Mouse (Mus musculus): ENCODE data around the gene Rab20. TPM values are rescaled to one million over a fixed set of nuclear protein-coding genes. Genes with fewer than 3 reads are reported as not detected.
"Not testable (repeated sequence)": the region's sequence is repeated elsewhere in the genome, so short reads cannot be mapped to it uniquely, and the experiment has no call there.

Rab20 gene
- polyA plus RNA-seq, 1 experiment = 17.1 TPM

DNA sequence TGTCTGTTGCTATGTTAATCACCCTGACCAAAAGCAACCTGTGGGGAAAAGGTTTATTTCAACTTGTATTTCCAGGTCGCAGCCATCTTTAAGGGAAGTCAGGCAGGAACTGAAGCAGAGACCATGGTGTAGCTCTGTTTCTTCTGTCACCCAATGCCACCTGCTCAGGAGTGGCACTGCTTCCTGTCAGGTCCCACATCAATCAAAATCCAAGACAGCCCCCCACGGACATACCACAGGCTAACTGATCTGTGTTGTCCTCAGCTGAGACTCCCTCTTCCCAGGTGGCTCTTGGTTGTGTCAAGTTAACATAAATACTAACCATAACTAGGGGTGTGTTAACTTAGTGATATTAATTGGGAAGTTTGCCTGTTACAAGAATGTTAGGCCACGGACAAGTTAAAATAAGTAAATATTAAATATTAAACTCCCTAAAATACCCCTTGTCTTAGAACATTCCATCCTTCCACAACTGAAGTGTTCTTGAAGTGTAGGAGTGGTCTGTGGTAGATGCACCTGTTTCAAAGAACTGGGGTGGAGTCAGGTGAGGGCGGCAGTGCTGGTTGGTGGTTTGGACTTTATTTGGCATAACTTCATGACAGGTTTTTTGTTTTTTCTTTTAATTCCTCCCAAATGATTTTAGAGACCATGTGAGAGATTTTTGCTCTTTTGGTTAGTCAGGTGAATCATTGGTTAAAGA, 20.4 kb upstream of the Rab20 start:
- no peak overlapping the region for H3K4me3 ChIP-seq (ENCODE audit: extremely low read depth, insufficient read depth, insufficient read length)

DNA sequence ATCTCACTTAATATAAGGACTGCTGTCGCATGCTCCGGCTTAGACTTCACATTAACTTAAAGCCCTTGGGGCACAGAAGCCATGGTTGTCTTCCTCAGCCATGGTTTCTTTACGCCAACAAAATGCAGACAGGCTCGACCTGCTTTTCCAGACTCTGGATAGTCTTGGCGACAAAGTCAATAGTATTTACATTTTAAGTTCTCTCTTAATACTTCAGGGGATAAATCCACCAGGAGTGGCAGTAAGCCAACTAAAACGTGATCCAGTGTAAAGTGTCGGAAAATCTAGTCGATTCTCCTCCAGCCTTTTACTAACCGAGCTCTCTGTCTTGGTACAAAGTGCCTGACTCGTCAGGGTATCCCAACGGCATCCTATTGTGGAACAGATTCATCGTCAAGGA, 19.8 kb upstream of the Rab20 start:
- Histone ChIP-seq H3K4me1 (ENCODE audit: control insufficient read depth, insufficient read depth, insufficient read length) (peaks cover 8% of the 10 kb centered on the region), H3K4me3 (ENCODE audit: extremely low read depth, insufficient read depth, insufficient read length) (no peak overlapping the region), H3K36me3 (ENCODE audit: control insufficient read depth, insufficient read depth, low read length) (0 out of 2 replicates have a peak, but pooled peaks cover 1% of the 10 kb centered on the region), H3K27ac (ENCODE audit: insufficient read depth, low read length) (no peak overlapping the region), H3K27me3 (ENCODE audit: control insufficient read depth, insufficient read depth, low read length) (no peaks in the 10 kb centered on the region)
- WGBS = 80% methylated on average over 12 of the region's 12 CpGs
- TF ChIP-seq POLR2A (IDR thresholded peaks at IDR 0.05; ENCODE audit: low read depth, low read length) (no peak), CTCF (IDR thresholded peaks at IDR 0.05; ENCODE audit: extremely low read depth, insufficient read depth, insufficient read length, insufficient replicate concordance) (no peak)
- no peak for DNase-seq (ENCODE audit: low read depth in 1 of 2, low spot score in 2 of 2)

More for the DNA sequence above, 20.4 kb upstream of the Rab20 start:
- Histone ChIP-seq H3K27ac (ENCODE audit: insufficient read depth, low read length) (no peak overlapping the region), H3K27me3 (ENCODE audit: control insufficient read depth, insufficient read depth, low read length) (no peaks in the 10 kb centered on the region), H3K4me1 (ENCODE audit: control insufficient read depth, insufficient read depth, insufficient read length) (peaks cover 8% of the 10 kb centered on the region), H3K36me3 (ENCODE audit: control insufficient read depth, insufficient read depth, low read length) (peaks cover 4% of the 10 kb centered on the region)
- 53% methylated on average over 4 of the region's 4 CpGs for WGBS
- TF ChIP-seq POLR2A (IDR thresholded peaks at IDR 0.05; ENCODE audit: low read depth, low read length) = no peak
- TF ChIP-seq CTCF (IDR thresholded peaks at IDR 0.05; ENCODE audit: extremely low read depth, insufficient read depth, insufficient read length, insufficient replicate concordance) = no peak
- no peak for DNase-seq (ENCODE audit: low read depth in 1 of 2, low spot score in 2 of 2)

- Histone ChIP-seq H3K4me3 (ENCODE audit: extremely low read depth, insufficient read depth, insufficient read length) (peak within 1 kb of the TSS; percentile 80), H3K27ac (ENCODE audit: insufficient read depth, low read length) (peak within 1 kb of the TSS; percentile 64), H3K36me3 (ENCODE audit: control insufficient read depth, insufficient read depth, low read length) (no peaks in the 10 kb centered on the region), H3K4me1 (ENCODE audit: control insufficient read depth, insufficient read depth, insufficient read length) (peaks cover 8% of the 10 kb centered on the region), H3K27me3 (ENCODE audit: control insufficient read depth, insufficient read depth, low read length) (no peaks in the 10 kb centered on the region)
- peak; percentile 60 to 86 for DNase-seq (ENCODE audit: low read depth in 1 of 2, low spot score in 2 of 2)
- TF ChIP-seq POLR2A (IDR thresholded peaks at IDR 0.05; ENCODE audit: low read depth, low read length) = peak; percentile 60; the same call in 1 of the 2 replicates
- TF ChIP-seq CTCF (IDR thresholded peaks at IDR 0.05; ENCODE audit: extremely low read depth, insufficient read depth, insufficient read length, insufficient replicate concordance) = no peak
- 4% methylated on average over 72 of the region's 73 CpGs for WGBS
These were observed 18.8 kb upstream of the Rab20 start, which contains the start of gene Naxd for GRCm38 (mm10) chr8:11497017-11497990. Gene Naxd, plus strand, starts transcription at chr8:11497506.

DNA sequence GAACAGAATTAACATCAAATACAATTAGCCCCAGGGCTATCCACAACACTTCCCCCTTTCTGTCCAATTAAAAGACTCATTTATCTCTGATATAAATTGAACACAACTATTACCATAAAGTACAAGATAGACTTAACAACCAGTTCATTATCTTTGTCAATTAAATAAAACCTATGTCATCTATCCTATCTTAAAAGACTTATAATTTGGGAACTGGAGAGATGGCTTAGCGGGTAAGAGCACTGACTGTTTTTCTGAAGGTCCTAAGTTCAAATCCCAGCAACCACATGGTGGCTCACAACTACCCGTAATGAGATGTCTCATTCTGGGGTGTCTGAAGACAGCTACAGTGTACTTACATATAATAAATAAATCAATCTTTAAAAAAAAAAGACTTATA, 13.8 kb upstream of the Rab20 start:
- H3K36me3 ChIP-seq (ENCODE audit: control insufficient read depth, insufficient read depth, low read length); H3K27ac ChIP-seq (ENCODE audit: insufficient read depth, low read length); H3K4me3 ChIP-seq (ENCODE audit: extremely low read depth, insufficient read depth, insufficient read length); H3K27me3 ChIP-seq (ENCODE audit: control insufficient read depth, insufficient read depth, low read length); DNase-seq (ENCODE audit: low read depth in 1 of 2, low spot score in 2 of 2); H3K4me1 ChIP-seq (ENCODE audit: control insufficient read depth, insufficient read depth, insufficient read length): not testable (repeated sequence)
- 84% methylated on average over 2 of the region's 2 CpGs for WGBS

- Histone ChIP-seq H3K4me1 (ENCODE audit: control insufficient read depth, insufficient read depth, insufficient read length) (no peaks in the 10 kb centered on the region), H3K27me3 (ENCODE audit: control insufficient read depth, insufficient read depth, low read length) (no peaks in the 10 kb centered on the region), H3K27ac (ENCODE audit: insufficient read depth, low read length) (no peak overlapping the region), H3K4me3 (ENCODE audit: extremely low read depth, insufficient read depth, insufficient read length) (no peak overlapping the region), H3K36me3 (ENCODE audit: control insufficient read depth, insufficient read depth, low read length) (no peaks in the 10 kb centered on the region)
- TF ChIP-seq CTCF (IDR thresholded peaks at IDR 0.05; ENCODE audit: extremely low read depth, insufficient read depth, insufficient read length, insufficient replicate concordance) (no peak), POLR2A (IDR thresholded peaks at IDR 0.05; ENCODE audit: low read depth, low read length) (no peak)
- no peak for DNase-seq (ENCODE audit: low read depth in 1 of 2, low spot score in 2 of 2)
- 47% methylated on average over 4 of the region's 4 CpGs for WGBS
These were observed 8.7 kb upstream of the Rab20 start for GRCm38 (mm10) chr8:11487229-11487628.

DNA sequence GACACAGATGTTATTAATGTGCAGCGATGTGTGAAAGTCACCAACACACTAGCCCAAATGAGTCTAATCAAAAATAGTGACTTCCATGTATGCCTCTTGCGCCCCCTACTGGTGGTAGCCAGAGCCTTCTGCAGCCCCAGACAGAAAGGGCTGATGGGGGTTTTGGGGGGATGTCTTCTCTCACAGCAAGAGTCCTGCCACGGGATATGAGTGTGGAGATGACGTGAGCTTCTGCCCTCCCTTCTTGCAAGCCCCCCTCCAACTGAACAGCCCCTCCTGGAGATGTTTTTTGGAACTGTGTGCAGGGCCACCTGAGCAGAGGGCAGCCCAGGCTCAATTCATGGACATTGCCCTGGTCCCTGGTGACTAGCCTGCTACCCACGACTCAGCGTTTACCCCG, 7.6 kb upstream of the Rab20 start:
- DNase-seq (ENCODE audit: low read depth in 1 of 2, low spot score in 2 of 2) = peak in 1 of 2 experiments; percentile 62
- Histone ChIP-seq H3K27me3 (ENCODE audit: control insufficient read depth, insufficient read depth, low read length) (no peaks in the 10 kb centered on the region), H3K4me3 (ENCODE audit: extremely low read depth, insufficient read depth, insufficient read length) (no peak overlapping the region), H3K4me1 (ENCODE audit: control insufficient read depth, insufficient read depth, insufficient read length) (no peaks in the 10 kb centered on the region), H3K27ac (ENCODE audit: insufficient read depth, low read length) (no peak overlapping the region), H3K36me3 (ENCODE audit: control insufficient read depth, insufficient read depth, low read length) (no peaks in the 10 kb centered on the region)
- WGBS = 9% methylated on average over 7 of the region's 7 CpGs
- TF ChIP-seq POLR2A (IDR thresholded peaks at IDR 0.05; ENCODE audit: low read depth, low read length) (no peak), CTCF (IDR thresholded peaks at IDR 0.05; ENCODE audit: extremely low read depth, insufficient read depth, insufficient read length, insufficient replicate concordance) (peak; percentile 78; the same call in 1 of the 2 replicates)

All from spleen, adult 2 months (tissue).